Mouse (Mus musculus) CH12.LX (cell line): Measurements from ENCODE around the gene Bzw2.

Experiments used
- CTCF ChIP-seq, 2 experiments: IDR thresholded peaks in 1 of 2; conservative IDR thresholded peaks in 1 of 2; 2 replicates each; pipeline ENCODE4 v1.5.1; 2011 to 2012; ENCODE audit warnings: low read depth in 2 of 2, low read length in 2 of 2, improper control_type of control experiment in 1 of 2, inconsistent platforms in 1 of 2, mild to moderate bottlenecking in 1 of 2, moderate library complexity in 1 of 2
- NELFE ChIP-seq: IDR thresholded peaks from 2 replicates; pipeline ENCODE4 v1.6.1; 2011; ENCODE audit warnings: low read depth, low read length, improper control_type of control experiment
- POLR2A ChIP-seq: IDR thresholded peaks from 2 replicates; pipeline ENCODE4 v1.6.1; 2011; ENCODE audit warnings: low read depth, mild to moderate bottlenecking, improper control_type of control experiment, low read length
- TBP ChIP-seq: conservative IDR thresholded peaks from 2 replicates; pipeline ENCODE4 v1.6.1; 2011; ENCODE audit warnings: low read depth, low read length, improper control_type of control experiment

DNA sequence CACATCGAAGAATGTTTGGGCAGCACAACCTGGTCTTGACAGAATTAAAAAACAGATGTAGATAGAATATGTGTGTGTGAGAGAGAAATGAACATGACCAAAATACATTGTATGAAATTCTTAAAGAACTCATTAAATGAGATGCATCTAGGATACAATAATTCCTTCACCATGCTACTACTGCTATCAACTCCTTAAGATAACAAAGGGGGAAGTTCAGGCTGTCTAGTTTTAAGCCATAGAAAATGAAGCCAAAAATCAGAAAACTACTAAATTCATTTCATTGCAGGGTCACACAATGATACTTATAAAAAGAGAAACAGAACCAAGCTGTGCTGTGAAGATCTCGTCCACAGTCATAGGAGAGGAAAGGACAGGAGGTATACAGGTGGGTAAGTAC is 25.6 kb downstream of the Bzw2 start:
- TF ChIP-seq CTCF (conservative IDR thresholded peaks at IDR 0.05 in 1 of 2, IDR thresholded peaks at IDR 0.05 in 1 of 2; ENCODE audit: low read depth in 2 of 2, low read length in 2 of 2) (no peak), TBP (no peak), NELFE (no peak), POLR2A (no peak)
